Mouse (Mus musculus): Measurements from ENCODE around the gene Gm17324.
"Not testable (repeated sequence)": the region's sequence is repeated elsewhere in the genome, so short reads cannot be mapped to it uniquely, and the experiment has no call there.

Gene Gm17324

DNA sequence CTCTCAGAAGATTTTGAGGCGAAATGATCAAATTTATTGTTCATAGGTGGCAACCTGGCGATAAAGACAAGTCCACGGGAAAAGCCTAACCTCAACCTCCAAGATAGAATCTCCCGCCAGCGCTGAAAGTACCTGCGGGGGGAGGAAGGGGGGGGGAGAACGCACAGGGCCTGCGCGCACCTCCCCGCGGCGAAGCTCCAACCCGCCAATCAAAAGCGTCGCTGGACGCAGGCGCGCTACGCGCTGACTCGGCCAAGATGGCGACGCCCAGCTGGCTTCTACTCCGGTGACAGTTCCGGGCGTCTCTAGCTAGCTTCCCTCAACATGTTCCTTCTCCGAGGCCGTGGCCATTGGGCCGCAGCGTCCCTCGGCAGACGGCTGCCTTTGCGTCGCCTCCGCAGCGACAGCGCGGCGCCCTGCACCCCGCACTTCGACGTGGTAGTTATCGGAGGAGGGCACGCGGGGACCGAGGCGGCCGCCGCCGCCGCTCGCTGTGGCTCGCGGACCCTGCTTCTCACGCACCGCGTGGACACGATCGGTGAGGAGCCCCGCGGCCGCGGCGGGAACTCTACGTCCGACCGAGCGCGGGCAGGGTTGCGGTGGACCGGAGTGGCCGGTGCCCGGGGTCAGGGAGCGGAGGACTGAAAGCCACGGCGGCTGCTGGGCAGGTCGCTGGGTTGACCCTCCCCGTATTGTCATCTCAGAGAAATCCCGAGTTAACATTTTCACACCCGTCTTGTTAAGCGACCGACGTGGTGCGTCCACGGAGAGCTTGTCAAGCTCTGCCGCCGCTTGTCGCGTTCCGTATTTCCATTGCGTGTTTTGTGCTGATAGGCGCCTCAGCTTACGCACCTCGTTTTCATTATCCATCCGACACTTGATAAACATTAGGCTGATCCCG is at the start of gene Gm17324, which contains the start of gene Mto1:
Gm17324 (minus strand) TSS at position 814 of the 901 bp plus-strand sequence.
Mto1 (plus strand) TSS at position 236 of the 901 bp plus-strand sequence.
- peak; percentile 86 to 87 for DNase-seq (ENCODE audit: low spot score in 2 of 2)

DNA sequence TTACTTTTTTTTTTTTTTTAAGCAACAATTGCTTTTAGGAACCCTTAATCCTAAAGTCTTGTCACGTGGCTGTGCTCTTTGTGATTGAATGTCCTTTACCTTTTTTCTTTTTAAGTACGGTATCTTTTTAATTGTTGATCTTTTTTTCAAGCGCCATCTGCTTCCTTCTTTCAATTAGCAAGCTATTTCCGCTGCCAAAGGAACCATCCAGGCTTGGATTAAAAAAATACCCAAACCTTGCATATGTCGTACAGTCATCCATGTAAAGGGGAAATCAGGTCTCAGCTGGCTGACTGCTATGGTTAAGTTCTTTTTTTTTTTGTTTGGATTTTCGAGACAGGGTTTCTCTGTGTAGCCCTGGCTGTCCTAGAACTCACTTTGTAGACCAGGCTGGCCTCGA is 44.6 kb upstream of the Gm17324 start:
- no peak for DNase-seq (ENCODE audit: low spot score in 2 of 2)

DNA sequence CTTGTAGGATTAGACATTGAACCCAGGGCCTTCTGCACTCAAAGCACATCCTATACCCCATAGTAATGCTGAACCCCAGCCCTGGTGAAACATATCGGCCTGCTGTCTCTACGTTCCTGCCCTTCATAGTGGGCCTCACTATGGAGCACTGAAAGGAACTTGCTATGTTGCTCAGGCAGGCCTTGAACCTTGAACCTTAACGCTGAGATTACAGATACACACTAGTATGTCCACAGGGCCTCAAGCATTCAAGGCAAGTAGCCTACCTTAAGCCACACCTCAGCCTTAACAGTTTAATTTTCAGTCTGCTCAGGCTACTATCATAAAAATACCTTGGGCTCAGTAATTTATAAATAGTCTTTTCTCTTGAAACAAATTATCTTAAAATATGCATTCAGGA is 43.7 kb upstream of the Gm17324 start:
- no peak for DNase-seq (ENCODE audit: low spot score in 2 of 2)

DNA sequence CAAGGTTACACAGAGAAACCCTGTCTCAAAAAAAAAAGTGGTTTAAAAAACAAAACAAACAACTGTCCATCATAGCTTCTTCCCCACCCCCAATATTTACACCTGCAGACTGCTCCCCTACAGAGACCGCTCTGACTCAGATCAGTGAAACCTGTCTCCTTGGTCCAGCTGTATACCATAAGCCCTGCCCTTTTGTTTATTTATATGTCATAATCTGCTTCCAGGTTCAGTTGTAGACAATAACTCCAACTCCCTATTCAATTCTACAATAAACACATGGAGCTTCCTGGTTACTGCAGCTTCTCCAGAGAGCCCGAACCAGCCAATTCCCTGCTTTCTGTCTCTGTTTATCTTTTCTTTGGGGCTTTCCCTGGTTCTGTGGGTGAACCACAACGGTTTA is 42.6 kb upstream of the Gm17324 start:
- no peak for DNase-seq (ENCODE audit: low spot score in 2 of 2)

DNA sequence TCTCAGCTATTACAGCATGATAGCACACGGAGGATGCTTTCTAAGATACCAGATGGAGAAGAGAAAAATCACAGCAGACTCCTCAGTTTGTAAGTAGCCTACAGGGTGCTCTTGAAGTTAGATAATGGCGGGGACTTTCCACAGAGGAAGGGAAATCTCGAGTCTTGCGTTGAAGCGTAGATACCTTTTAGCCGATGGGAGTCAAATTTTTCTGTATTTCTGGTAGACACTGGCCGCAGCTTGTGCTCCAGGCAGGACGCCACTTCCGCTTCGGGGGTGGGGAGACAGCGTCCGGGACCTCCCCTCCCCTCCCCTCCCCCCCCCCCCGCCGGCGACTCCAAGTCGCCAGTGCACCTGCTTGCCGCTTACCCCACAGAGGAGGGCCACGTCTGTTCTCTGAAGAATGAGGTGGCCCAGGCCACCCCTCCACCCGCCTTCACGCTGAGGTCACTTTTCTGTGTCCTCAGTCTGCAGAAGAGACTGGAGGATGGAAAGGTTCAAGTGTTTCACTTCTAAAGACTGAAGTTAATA is 40.4 kb upstream of the Gm17324 start, which contains the start of gene Eef1a1:
Eef1a1 (minus strand) TSS at position 262 of the 531 bp plus-strand sequence.
- peak; percentile 44 to 45 for DNase-seq (ENCODE audit: low spot score in 2 of 2)

DNA sequence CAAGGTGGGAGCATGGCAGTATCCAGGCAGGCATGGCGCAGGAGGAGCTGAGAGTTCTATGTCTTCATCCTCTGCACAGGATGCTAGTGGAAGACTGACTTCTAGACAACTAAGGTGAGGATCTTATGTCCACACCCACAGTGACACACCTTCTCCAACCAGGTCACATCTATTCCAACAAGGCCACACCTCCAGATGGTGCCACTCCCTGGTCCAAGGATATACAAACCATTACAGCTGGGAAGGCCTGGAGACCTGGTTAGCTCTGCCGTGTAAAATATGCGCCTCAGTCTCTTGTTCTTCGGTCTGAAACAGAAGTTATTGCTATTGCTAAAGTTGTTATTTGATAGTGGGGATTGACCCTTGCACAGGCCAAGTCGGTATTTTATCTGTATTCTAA is 39.4 kb upstream of the Gm17324 start:
- DNase-seq (ENCODE audit: low spot score in 2 of 2) = not testable (repeated sequence)

DNA sequence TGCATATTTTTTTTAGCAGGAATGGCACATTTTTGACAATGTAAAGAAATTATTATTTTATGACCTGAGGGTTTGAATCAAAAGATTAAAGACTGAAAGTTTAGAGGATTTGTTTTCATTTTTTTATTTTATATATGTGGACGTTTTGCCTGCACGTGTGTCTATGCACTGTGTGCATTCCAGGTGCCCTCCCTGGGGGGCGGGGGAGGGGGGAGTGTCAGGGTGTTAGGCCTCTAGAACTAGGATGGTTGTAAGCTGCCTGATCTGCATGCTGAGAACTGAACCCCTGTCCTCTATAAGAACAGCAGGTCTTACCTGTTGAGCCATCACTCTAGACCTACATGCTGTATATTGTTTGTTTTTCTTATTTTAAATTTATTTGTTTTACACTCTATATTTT is 36.1 kb upstream of the Gm17324 start:
- DNase-seq (ENCODE audit: low spot score in 2 of 2) = no peak

DNA sequence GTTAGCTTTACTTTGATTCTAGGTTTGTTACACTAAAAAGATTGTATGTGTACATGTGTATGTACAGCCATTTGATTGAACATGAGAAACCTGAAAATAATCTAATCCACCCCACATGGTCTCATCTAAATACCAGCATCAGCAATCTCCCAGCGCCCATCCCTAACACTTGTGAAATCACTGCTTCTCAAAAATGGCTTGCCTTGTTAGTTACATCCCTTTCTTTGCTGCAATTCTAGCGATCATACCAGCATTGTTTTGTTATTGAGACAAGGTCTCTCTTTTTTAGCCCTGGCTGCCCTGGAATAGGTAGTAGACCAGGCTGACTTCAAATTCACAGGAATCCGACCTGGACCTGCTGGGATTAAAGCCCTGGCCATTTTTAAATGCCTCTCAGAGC is 33.8 kb upstream of the Gm17324 start:
- no peak for DNase-seq (ENCODE audit: low spot score in 2 of 2)

DNA sequence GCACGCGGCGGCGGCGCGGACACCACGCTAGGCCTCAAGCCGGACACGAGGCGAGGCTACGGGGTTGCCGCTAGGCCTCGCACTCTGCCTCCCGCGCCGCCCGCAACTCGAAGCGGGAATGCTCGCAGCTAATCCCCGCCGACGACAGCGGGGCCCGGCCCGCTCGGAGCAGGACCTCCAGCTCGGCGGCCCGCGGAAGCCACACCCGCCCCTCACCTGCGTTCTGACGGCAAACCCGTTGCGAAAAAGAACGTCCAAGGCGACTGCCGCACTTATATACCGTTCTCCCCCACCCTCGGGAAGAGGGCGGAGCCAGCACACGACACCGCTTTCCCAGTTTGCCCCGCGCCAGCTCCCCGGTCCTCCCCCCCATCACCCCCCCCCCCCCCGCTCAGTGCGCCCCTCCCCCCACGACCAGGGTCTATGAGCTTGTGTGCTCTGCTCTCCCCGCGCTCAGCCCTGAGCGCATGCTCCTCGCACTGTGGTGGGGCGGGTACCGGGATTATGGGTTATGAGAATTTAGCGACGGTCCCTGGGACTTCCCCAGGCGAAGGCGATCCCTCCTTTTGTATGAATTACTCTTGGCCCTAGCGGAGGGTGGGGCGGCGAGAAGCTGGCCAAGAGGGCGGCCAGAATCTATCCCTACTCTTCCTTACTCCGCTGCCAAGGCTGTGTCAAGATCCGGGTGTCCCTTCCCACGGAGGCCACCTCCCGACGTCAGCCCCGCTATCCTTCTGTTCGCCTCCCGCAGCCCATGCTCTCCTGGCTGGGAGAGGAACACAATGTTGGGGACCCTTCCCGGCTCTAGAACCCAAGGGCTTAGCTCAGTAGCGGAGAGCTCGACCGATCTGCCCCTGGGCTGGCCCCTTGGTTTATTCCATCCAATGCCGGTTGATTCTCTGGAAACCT is 33.1 kb upstream of the Gm17324 start:
- peak; percentile 93 to 94 for DNase-seq (ENCODE audit: low spot score in 2 of 2)

DNA sequence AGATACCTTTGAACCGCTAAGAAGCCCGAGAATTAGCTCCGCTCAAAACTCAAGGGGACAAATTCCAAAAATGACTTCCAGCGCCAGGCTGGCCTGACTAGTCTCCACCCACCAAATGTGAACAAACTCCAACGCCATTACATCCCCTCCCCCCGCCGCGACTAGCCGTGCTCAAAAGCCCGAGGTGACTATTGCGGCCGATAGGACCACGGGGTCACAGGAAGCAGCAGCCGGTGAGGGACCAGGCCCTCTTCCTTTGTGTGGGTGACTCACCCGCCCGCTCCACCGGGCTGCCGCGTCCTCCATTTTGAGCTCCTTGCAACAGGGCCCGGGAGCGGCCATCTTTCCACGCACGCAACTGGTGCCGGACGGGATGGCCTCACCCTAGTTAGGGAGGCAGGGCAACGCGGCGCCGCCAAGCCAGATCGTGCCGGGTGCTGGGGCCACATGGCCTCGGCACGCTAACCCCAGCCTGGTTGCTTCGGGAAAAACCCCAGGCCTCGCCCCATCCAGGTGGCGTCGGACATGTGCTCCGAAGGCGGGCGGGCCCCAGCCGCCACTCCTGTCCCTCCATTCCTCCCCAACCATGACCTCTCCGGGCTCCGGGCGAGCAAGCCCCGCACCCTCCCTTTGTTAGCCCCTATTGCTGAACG is 32.2 kb upstream of the Gm17324 start:
- DNase-seq (ENCODE audit: low spot score in 2 of 2) = peak; percentile 69 to 75

DNA sequence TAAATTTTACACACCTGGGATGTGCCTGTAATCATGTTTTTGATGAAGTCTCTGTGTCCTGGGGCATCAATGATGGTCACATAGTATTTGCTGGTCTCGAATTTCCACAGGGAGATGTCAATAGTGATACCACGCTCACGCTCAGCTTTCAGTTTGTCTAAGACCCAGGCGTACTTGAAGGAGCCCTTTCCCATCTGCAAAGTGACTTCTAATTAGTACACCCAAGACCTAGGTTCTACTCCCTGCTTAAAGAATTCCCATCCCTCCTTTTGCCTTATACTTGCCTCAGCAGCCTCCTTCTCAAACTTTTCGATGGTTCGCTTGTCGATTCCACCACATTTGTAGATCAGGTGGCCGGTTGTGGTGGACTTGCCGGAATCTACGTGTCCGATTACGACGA is 31.6 kb upstream of the Gm17324 start:
- not testable (repeated sequence) for DNase-seq (ENCODE audit: low spot score in 2 of 2)

DNA sequence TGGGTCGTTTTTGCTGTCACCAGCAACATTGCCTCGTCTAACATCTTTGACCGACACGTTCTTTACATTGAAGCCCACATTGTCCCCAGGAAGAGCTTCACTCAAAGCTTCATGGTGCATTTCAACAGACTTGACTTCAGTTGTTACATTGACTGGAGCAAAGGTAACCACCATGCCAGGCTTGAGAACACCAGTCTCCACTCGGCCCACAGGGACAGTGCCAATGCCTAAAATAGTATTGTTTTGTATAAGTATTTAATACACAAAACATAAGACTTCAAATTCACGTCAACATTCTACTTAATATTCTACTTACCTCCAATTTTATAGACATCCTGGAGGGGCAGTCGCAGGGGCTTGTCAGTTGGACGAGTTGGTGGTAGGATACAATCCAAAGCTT is 30.7 kb upstream of the Gm17324 start:
- DNase-seq (ENCODE audit: low spot score in 2 of 2) = not testable (repeated sequence)

DNA sequence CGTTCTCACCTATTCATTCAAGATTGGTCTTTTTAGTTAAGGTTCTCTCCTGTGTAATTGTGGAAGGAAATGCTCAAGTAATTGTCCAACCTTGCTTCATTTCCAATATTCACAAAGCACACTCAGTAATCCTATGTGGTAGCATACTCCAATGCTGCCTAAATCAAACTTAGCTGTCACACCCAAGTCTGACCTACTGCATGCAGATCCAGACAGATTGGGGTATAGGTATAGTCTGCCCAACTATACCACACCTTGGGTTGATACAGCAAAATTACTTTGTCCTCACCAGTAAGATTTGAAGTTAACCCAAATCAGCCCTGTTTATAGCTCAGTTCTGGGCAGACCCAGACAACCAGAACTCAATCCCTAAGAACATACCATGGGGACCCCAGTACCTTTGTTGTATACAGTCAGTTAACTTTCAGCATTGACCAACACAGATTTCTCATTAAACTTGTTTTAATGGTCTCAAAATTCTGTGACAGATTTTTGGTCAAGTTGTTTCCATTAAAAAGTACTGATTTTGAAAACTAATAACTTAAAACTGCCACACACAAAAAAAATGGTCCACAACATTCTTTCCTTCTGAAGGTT is 29.5 kb upstream of the Gm17324 start:
- DNase-seq (ENCODE audit: low spot score in 2 of 2) = not testable (repeated sequence)

DNA sequence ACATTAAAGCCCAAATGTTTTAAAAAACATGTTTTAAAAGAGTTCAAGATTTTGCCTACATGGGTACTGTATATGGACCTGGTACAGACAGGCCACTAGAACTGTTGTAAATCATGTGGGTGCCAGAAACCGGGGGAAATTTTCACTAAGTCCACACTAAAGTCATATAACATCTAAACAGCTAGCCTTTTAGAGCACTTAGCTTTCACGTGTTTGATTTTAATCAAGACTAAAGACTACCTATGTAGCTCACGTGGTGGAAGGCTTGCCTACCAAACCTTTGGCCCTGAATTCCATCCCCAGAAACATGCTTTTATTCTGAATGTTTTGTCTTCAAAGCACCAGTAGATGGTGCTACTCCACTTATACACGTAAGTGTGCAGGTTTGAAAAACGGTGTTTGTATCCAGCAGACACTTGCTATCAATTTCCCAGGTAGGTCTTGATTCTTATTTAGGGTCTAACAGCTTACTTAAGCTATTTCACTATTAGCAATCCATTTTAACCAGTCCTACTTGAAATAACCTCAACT is 28.5 kb upstream of the Gm17324 start:
- DNase-seq (ENCODE audit: low spot score in 2 of 2) = no peak

DNA sequence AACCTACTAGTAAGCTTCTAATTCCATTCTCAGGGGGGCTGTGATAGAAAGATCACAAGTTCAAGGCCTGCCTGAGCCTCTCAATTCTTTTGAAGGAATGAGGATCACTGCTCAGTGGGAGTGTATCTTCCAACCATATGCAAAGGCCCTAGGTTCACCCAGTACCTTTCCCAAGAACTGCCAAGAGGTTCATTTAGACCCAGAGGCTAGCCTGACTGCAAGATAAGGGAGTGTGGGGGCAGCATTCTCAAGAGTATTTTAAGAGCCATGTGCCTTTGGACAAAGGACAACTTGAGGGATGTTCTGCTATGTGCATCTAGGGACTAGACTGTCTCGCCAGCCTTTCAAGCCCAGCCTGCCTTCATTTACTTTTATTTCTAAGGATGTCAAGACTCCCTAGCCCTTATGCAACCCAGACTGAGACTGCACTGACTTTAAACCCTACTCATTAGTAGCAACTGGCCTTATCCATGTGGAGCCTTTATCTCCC is 28.0 kb upstream of the Gm17324 start:
- no peak for DNase-seq (ENCODE audit: low spot score in 2 of 2)

DNA sequence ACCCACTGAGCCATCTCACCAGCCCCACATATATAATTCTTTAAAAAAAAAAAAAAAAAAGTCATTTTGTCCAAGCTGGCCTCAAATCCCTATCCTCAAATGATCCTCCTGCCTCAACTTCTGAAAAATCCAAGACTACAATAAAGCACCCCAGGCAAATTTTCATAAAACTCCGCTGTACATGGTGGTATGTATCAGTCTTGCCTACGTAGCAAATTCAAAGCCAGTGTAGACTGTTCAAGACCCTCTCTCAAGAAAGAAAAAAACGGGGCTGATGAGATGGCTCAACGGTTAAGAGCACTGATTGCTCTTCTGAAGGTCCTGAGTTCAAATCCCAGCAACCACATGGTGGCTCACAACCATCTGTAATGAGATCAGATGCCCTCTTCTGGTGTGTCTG is 27.3 kb upstream of the Gm17324 start:
- DNase-seq (ENCODE audit: low spot score in 2 of 2) = no peak

DNA sequence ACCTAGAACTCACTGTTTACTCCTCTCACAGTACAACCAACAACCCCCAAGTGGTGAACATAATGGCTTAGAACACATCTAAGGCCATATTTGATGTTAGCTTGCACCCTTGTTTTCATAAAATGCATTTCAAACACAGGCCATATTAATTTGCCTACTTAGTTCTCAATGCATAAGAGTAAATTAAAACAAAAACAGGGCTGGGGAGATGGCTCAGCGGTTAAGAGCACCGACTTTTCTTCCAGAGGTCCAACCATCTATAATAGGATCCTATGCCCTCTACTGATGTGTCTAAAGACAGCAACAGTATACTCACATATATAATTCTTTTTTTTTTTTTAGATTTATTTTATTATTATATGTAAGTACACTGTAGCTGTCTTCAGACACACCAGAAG is 26.8 kb upstream of the Gm17324 start:
- no peak for DNase-seq (ENCODE audit: low spot score in 2 of 2)

DNA sequence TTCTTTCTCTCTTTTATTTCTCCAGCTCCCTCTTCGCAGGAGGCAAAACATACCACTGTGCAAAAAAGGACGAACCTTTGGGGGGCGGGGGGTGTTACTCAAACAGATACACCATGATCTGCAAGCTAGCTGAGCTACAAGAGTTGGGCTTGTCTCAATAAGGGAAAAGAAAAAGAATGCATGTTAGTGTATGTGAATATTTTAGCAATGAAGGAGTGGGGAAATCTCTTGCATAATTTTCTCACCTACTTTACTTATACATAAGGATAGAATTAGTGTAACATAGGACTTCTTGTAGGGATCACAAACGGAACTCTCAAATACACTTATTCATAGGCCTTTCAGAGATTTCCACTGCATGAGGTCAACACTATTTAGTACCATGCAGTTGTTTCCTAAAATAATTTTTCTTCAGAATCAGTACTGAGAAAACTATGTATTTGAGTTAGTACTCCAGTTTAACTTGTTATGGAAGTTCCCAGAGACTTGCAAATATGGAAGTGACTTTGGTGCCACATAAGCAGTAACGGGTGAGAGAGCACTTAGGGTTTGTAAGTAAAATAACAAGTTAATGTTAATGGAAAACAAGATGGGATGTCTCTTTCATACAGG is 26.3 kb upstream of the Gm17324 start:
- DNase-seq (ENCODE audit: low spot score in 2 of 2) = no peak

DNA sequence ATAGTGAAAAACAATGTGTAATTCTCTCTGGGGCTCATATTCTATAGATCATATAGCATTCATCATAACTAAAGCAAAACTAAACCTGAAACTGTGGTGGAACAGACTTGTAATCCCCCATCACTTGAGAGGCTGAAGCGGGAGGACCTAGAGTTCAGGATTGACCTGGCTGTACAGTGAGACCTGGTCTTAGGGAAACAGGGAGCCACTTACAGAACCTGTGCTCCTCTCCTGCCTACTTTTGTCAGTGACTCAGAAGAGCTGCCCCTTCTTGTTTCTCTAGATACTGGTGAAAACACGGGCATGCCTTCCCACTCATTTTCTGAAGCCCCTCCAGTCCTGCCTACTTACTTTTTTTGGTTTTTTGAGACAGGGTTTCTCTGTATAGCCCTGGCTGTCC is 25.7 kb upstream of the Gm17324 start:
- no peak for DNase-seq (ENCODE audit: low spot score in 2 of 2)

DNA sequence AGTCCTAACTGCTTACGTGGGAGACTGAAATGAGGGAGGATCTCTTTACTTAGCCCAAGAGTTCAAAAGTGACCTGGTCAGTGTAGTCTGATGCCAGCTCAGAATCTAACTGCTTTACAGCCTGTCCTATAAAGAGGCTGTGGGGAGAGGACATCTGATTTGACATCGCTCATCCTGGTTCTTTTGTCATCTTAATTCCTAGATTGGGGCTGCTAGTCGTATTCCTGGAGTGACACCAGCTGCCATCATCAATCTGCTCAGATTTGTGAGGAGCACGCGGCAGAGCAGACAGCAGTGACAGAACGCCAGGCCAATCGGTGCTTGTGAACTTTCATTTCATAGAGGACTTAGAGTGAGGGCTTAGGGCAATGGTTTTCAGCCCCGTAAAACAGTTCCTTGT is 25.0 kb upstream of the Gm17324 start:
- no peak for DNase-seq (ENCODE audit: low spot score in 2 of 2)

Data from right cerebral cortex, adult 2 months (tissue).